Mouse (Mus musculus): ENCODE results near the gene Noxo1. TPM values are rescaled to one million over a fixed set of nuclear protein-coding genes. Genes with fewer than 3 reads are reported as not detected.

Noxo1 gene
- polyA plus RNA-seq, 1 experiment from 2014 or later, result 2.2 TPM

DNA sequence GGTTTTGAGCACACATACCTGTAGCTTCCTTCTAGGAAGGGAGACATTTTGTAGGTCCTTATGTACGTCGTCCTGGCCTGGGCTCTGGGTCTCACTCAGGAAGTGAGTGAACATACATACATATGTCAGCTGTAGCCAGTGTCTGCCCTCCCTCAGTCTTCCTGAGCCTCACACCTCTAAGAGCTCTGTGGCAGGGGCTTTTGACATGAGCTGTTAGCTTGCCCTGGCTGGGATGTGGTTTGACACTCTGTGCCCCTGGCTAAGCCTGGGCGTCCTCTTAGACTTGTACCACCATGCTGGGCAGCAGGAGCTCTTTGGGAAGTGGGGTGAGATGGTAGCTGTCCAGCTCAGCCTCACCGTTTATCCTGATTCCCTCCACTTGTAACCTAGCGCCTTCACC is 24.7 kb upstream of the Noxo1 start:
- no peak overlapping the region for H3K4me3 ChIP-seq (ENCODE audit: low read depth, low read length)
- H3K4me1 ChIP-seq (ENCODE audit: control insufficient read depth, insufficient read depth, low read length), result peaks cover 18% of the 10 kb centered on the region
- H3K27ac ChIP-seq (ENCODE audit: low read depth, low read length), result 0 out of 2 replicates have a peak overlapping the region, but pooled peaks have one; percentile 27
- 77% methylated on average over 5 of the region's 5 CpGs for WGBS
- H3K27me3 ChIP-seq (replicated peaks; ENCODE audit: control insufficient read depth, insufficient read depth, low read length), result no peaks in the 10 kb centered on the region
- H3K36me3 ChIP-seq (ENCODE audit: control insufficient read depth, insufficient read depth, low read length), result no peaks in the 10 kb centered on the region
- H3K4me2 ChIP-seq (ENCODE audit: low read length), result peak overlapping the region; percentile 84
- DNase-seq (ENCODE audit: low spot score) (no peak), ATAC-seq (no peak)
- no peaks in the 10 kb centered on the region for H3K9me3 ChIP-seq (replicated peaks; ENCODE audit: control insufficient read depth, low read length)
- H3K9ac ChIP-seq (ENCODE audit: low read length), result peak overlapping the region; percentile 96; the same call in 1 of the 2 replicates

DNA sequence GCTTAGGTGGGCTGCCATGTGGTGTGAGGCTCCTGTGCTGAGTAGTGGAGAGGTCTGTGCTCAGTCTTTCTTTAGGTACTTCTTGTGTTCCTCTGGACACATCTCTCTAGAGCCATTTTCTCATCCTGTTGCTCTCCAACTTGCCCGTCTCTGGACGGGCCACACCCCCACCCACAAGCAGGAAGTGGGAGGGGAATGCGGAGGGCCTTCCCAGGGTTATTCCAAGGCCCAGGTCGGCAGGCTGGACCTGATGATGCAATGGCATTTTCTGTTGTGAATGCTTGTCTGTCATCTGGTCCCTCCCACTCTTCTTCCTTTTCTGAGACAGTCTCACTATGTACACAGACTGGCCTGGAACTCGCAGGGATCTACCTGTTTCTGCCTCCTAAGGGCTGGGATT is 23.9 kb upstream of the Noxo1 start:
- no peak for ATAC-seq
- H3K36me3 ChIP-seq (ENCODE audit: control insufficient read depth, insufficient read depth, low read length), result peaks cover 6% of the 10 kb centered on the region
- peak overlapping the region; percentile 18; the same call in 1 of the 2 replicates for H3K9ac ChIP-seq (ENCODE audit: low read length)
- no peak for DNase-seq (ENCODE audit: low spot score)
- no peaks in the 10 kb centered on the region for H3K9me3 ChIP-seq (replicated peaks; ENCODE audit: control insufficient read depth, low read length)
- WGBS, result 38% methylated on average over 5 of the region's 5 CpGs
- no peak overlapping the region for H3K4me2 ChIP-seq (ENCODE audit: low read length)
- H3K4me1 ChIP-seq (ENCODE audit: control insufficient read depth, insufficient read depth, low read length), result peaks cover 18% of the 10 kb centered on the region
- no peak overlapping the region for H3K4me3 ChIP-seq (ENCODE audit: low read depth, low read length)
- H3K27ac ChIP-seq (ENCODE audit: low read depth, low read length), result no peak overlapping the region
- no peaks in the 10 kb centered on the region for H3K27me3 ChIP-seq (replicated peaks; ENCODE audit: control insufficient read depth, insufficient read depth, low read length)

DNA sequence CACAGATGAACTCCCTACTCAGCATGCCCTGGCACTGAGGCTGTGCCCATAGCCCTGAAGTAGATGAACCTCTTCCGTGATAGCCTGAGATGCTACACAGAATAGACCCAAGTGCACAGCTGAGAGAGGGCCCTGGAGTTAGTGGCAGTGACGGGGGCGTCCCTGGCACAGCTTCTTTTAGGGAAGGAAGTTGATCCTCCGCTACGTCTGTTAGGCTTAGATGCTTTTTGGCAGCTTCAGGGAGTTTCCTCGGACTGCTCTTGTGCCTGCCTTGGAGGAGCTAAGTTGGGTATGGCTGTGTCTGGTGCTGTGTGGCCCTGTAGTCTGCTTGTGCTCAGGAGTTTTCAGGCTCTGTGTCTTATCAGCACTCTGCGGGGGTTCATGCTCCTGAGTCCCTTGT is 21.8 kb upstream of the Noxo1 start:
- Histone ChIP-seq H3K4me1 (ENCODE audit: control insufficient read depth, insufficient read depth, low read length) (peaks cover 14% of the 10 kb centered on the region), H3K9me3 (replicated peaks; ENCODE audit: control insufficient read depth, low read length) (no peaks in the 10 kb centered on the region), H3K4me2 (ENCODE audit: low read length) (no peak overlapping the region), H3K36me3 (ENCODE audit: control insufficient read depth, insufficient read depth, low read length) (peaks cover 27% of the 10 kb centered on the region), H3K27ac (ENCODE audit: low read depth, low read length) (no peak overlapping the region), H3K27me3 (replicated peaks; ENCODE audit: control insufficient read depth, insufficient read depth, low read length) (no peaks in the 10 kb centered on the region), H3K9ac (ENCODE audit: low read length) (no peak overlapping the region), H3K4me3 (ENCODE audit: low read depth, low read length) (no peak overlapping the region)
- 80% methylated on average over 7 of the region's 7 CpGs for WGBS
- no peak for DNase-seq (ENCODE audit: low spot score)
- ATAC-seq, result no peak

DNA sequence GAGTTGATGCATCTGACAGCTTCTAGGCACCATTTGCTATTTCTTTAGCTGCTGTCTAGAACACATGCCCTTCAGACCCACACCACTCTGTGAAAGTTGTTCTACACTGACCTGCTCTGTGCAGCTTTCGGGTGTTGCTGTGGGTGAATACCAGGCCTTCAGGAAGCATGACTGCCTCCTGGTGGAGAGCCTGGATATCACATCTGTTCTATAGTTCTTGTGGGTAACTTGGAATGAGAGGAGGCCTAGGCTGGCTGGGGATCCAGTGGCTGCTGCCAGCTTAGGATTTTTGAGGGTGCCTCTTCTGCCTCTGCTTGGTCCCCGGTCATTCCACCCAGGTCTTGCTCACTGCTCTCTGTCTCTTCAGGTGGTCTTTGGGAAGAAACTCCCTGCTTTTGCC is 19.8 kb upstream of the Noxo1 start:
- WGBS, result 56% methylated on average over 2 of the region's 2 CpGs
- peaks cover 46% of the 10 kb centered on the region for H3K36me3 ChIP-seq (ENCODE audit: control insufficient read depth, insufficient read depth, low read length)
- no peaks in the 10 kb centered on the region for H3K9me3 ChIP-seq (replicated peaks; ENCODE audit: control insufficient read depth, low read length)
- DNase-seq (ENCODE audit: low spot score) (peak; percentile 74), ATAC-seq (no peak)
- no peak overlapping the region for H3K4me2 ChIP-seq (ENCODE audit: low read length)
- H3K27me3 ChIP-seq (replicated peaks; ENCODE audit: control insufficient read depth, insufficient read depth, low read length), result no peaks in the 10 kb centered on the region
- H3K9ac ChIP-seq (ENCODE audit: low read length), result no peak overlapping the region
- H3K27ac ChIP-seq (ENCODE audit: low read depth, low read length), result no peak overlapping the region
- peaks cover 4% of the 10 kb centered on the region for H3K4me1 ChIP-seq (ENCODE audit: control insufficient read depth, insufficient read depth, low read length)
- no peak overlapping the region for H3K4me3 ChIP-seq (ENCODE audit: low read depth, low read length)

DNA sequence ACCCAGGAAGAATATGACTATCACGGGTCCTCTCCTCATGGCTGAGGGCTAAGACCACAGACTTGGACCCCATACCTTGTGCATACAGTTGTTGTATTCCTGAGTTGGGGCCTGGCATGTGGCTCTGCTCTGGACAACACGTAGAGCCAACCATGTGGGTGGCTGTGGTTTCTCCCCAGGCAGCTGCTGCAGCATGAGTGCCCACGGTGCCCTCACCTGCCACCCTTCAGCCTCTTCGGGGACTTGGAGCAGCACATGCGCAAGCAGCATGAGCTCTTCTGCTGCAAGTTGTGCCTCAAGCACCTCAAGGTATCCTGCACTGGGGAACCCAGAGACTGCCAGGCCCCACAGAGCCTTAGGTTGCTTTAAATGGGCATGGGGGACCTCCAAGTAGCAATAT is 19.2 kb upstream of the Noxo1 start:
- peaks cover 53% of the 10 kb centered on the region for H3K36me3 ChIP-seq (ENCODE audit: control insufficient read depth, insufficient read depth, low read length)
- WGBS, result 97% methylated on average over 5 of the region's 5 CpGs
- H3K4me3 ChIP-seq (ENCODE audit: low read depth, low read length), result no peak overlapping the region
- no peak overlapping the region for H3K4me2 ChIP-seq (ENCODE audit: low read length)
- DNase-seq (ENCODE audit: low spot score) (no peak), ATAC-seq (no peak)
- H3K27ac ChIP-seq (ENCODE audit: low read depth, low read length), result no peak overlapping the region
- no peaks in the 10 kb centered on the region for H3K27me3 ChIP-seq (replicated peaks; ENCODE audit: control insufficient read depth, insufficient read depth, low read length)
- H3K9me3 ChIP-seq (replicated peaks; ENCODE audit: control insufficient read depth, low read length), result no peaks in the 10 kb centered on the region
- H3K4me1 ChIP-seq (ENCODE audit: control insufficient read depth, insufficient read depth, low read length), result no peaks in the 10 kb centered on the region
- H3K9ac ChIP-seq (ENCODE audit: low read length), result no peak overlapping the region

DNA sequence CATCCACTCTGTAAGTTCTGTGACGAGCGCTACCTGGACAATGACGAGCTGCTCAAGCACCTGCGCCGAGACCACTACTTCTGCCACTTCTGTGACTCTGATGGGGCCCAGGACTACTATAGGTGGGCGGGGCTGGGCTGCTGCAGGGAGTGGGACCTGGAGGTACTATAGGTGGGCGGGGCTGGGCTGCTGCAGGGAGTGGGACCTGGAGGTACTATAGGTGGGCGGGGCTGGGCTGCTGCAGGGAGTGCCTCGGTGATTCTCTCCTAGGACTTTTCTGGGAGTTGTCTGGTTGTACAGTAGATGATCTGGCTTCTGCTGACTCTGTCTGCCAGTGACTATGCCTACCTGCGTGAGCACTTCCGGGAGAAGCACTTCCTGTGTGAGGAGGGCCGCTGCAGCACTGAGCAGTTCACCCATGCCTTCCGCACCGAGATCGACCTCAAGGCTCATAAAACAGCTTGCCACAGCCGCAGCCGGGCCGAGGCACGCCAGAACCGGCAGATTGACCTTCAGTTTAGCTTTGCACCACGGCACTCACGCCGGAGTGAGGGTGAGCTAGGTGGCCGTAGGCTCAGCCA is 18.4 kb upstream of the Noxo1 start:
- Histone ChIP-seq H3K27me3 (replicated peaks; ENCODE audit: control insufficient read depth, insufficient read depth, low read length) (no peaks in the 10 kb centered on the region), H3K36me3 (ENCODE audit: control insufficient read depth, insufficient read depth, low read length) (peaks cover 59% of the 10 kb centered on the region), H3K4me3 (ENCODE audit: low read depth, low read length) (no peak overlapping the region), H3K9me3 (replicated peaks; ENCODE audit: control insufficient read depth, low read length) (no peaks in the 10 kb centered on the region), H3K9ac (ENCODE audit: low read length) (no peak overlapping the region), H3K4me1 (ENCODE audit: control insufficient read depth, insufficient read depth, low read length) (no peaks in the 10 kb centered on the region), H3K4me2 (ENCODE audit: low read length) (no peak overlapping the region), H3K27ac (ENCODE audit: low read depth, low read length) (no peak overlapping the region)
- WGBS, result 92% methylated on average over 24 of the region's 24 CpGs
- ATAC-seq, result no peak
- DNase-seq (ENCODE audit: low spot score), result no peak

DNA sequence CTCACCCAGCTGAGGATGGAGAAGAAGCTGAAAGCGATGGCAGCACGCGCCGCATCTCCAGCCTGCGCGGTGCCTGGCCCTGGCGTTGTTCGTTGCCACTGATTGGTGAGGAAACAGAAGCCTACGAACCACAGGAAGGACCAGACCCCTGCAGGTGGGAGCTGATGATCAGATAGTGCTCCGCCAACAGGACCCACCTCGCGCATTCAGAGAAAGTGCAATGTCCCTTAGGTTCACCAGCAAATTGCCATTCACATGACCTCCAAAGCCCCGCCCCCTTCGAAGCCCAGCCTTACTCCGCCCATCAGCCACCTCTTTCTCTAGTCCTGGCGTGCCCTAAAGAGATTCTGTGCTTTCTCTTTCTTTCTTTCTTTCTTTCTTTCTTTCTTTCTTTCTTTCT is 9.5 kb upstream of the Noxo1 start:
- no peaks in the 10 kb centered on the region for H3K9me3 ChIP-seq (replicated peaks; ENCODE audit: control insufficient read depth, low read length)
- peaks cover 3% of the 10 kb centered on the region for H3K4me1 ChIP-seq (ENCODE audit: control insufficient read depth, insufficient read depth, low read length)
- peaks cover 19% of the 10 kb centered on the region for H3K27me3 ChIP-seq (replicated peaks; ENCODE audit: control insufficient read depth, insufficient read depth, low read length)
- no peak overlapping the region for H3K27ac ChIP-seq (ENCODE audit: low read depth, low read length)
- no peak for ATAC-seq
- WGBS, result 33% methylated on average over 16 of the region's 16 CpGs
- peak overlapping the region; percentile 2; the same call in 1 of the 2 replicates for H3K4me3 ChIP-seq (ENCODE audit: low read depth, low read length)
- peak overlapping the region; percentile 12; the same call in 1 of the 2 replicates for H3K4me2 ChIP-seq (ENCODE audit: low read length)
- DNase-seq (ENCODE audit: low spot score), result no peak
- no peak overlapping the region for H3K9ac ChIP-seq (ENCODE audit: low read length)
- H3K36me3 ChIP-seq (ENCODE audit: control insufficient read depth, insufficient read depth, low read length), result peaks cover 12% of the 10 kb centered on the region

DNA sequence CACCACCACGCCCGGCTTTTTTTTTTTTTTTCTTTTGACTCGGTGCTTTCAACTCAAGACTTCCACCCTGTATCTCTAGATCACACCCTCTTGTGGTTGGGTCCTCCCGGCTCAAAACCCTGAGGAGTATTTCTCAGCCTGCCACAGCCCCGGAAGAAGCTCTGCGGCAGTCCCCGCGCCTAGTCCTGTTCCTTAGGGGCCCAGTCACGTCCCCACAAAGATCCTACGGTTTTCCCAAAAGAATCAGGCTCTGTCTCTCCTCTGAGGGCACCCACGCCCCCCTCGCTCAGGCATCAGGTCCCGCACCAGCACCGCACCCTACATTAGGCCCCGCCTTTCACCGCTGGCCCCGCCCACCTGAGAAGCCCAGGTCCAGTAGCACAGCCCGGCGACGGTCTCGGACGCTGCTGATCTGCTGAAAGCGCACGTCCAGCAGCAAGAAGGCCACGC is 8.9 kb upstream of the Noxo1 start:
- peaks cover 5% of the 10 kb centered on the region for H3K36me3 ChIP-seq (ENCODE audit: control insufficient read depth, insufficient read depth, low read length)
- H3K27me3 ChIP-seq (replicated peaks; ENCODE audit: control insufficient read depth, insufficient read depth, low read length), result peaks cover 19% of the 10 kb centered on the region
- WGBS, result under 1% methylated on average over 23 of the region's 25 CpGs
- H3K4me1 ChIP-seq (ENCODE audit: control insufficient read depth, insufficient read depth, low read length), result peaks cover 3% of the 10 kb centered on the region
- H3K27ac ChIP-seq (ENCODE audit: low read depth, low read length), result no peak overlapping the region
- H3K9ac ChIP-seq (ENCODE audit: low read length), result peak overlapping the region; percentile 35
- ATAC-seq, result no peak
- no peak for DNase-seq (ENCODE audit: low spot score)
- H3K4me2 ChIP-seq (ENCODE audit: low read length), result peak overlapping the region; percentile 48
- H3K4me3 ChIP-seq (ENCODE audit: low read depth, low read length), result peak overlapping the region; percentile 25
- H3K9me3 ChIP-seq (replicated peaks; ENCODE audit: control insufficient read depth, low read length), result no peaks in the 10 kb centered on the region

DNA sequence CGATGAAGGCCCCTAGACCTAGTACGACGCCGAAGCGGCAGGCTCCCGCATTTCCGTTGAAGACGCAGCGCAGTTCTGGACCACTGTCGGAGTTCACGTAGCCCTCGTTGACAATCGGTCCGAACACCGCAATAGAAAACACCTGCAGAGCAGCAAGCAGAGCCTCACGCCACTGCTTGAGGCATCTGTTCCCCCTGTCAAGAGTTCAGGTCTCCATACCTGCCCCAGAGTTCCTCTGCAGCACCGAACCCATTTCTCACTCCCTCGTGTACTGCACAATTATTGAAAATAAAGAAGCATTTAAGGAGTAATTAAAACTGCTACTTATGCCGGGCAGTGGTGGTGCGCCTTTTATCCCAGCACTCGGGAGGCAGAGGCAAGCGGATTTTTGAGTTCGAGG is 8.4 kb upstream of the Noxo1 start:
- H3K4me2 ChIP-seq (ENCODE audit: low read length), result peak overlapping the region; percentile 48
- H3K9me3 ChIP-seq (replicated peaks; ENCODE audit: control insufficient read depth, low read length), result no peaks in the 10 kb centered on the region
- peaks cover 2% of the 10 kb centered on the region; the same call in 1 of the 2 replicates for H3K36me3 ChIP-seq (ENCODE audit: control insufficient read depth, insufficient read depth, low read length)
- peak overlapping the region; percentile 25 for H3K4me3 ChIP-seq (ENCODE audit: low read depth, low read length)
- H3K27ac ChIP-seq (ENCODE audit: low read depth, low read length), result no peak overlapping the region
- no peak for DNase-seq (ENCODE audit: low spot score)
- H3K27me3 ChIP-seq (replicated peaks; ENCODE audit: control insufficient read depth, insufficient read depth, low read length), result peaks cover 19% of the 10 kb centered on the region
- ATAC-seq, result no peak
- peaks cover 3% of the 10 kb centered on the region for H3K4me1 ChIP-seq (ENCODE audit: control insufficient read depth, insufficient read depth, low read length)
- WGBS, result 19% methylated on average over 23 of the region's 23 CpGs
- H3K9ac ChIP-seq (ENCODE audit: low read length), result peak overlapping the region; percentile 35

Data from forebrain, embryonic 14.5 days (tissue).